Mouse (Mus musculus) lung, adult 10 weeks (tissue): Measurements from ENCODE around the gene Ccrl2. TPM values are rescaled to one million over a fixed set of nuclear protein-coding genes. Genes with fewer than 3 reads are reported as not detected.

ENCODE experiments used
- polyA plus RNA-seq: library from polyadenylated mRNA; stranded (reverse); fragments of 350-450 nt; fragmentation: Illumina TruSeq; extraction: RNeasy Lipid Tissue Mini Kit (QIAGEN cat#74804); gene quantifications from one replicate; pipeline ENCODE4 v1.2.3, GENCODE M21; 2014; ENCODE audit warnings: low read depth, low replicate concordance; ENCODE audit not compliant: insufficient read depth

The Ccrl2 gene
- polyA plus RNA-seq, result 27.7 TPM

GRCm38 (mm10) chr9:111056798-111057543 is at the start of gene Ccrl2:
TSS of gene Ccrl2 (minus strand) at chr9:111057519.

GRCm38 (mm10) chr9:111019022-111019421 is 38.3 kb downstream of the Ccrl2 start, which contains the start of gene Ltf:
TSS of gene Ltf (plus strand) at chr9:111019271.

Other genes with a start within 250 kb of the Ccrl2 start
- not detected for gene Prss44, start 243.5 kb downstream of the Ccrl2 start, polyA plus RNA-seq
- gene Prss43, start 230.8 kb downstream of the Ccrl2 start, polyA plus RNA-seq, result not detected
- gene Prss45, start 222.9 kb downstream of the Ccrl2 start, polyA plus RNA-seq, result not detected
- gene Prss46, start 213.0 kb downstream of the Ccrl2 start, polyA plus RNA-seq, result not detected
- not detected for gene Prss50, start 199.6 kb downstream of the Ccrl2 start, polyA plus RNA-seq
- 20.3 TPM for gene Als2cl, start 177.6 kb downstream of the Ccrl2 start, polyA plus RNA-seq
- 1.9 TPM for gene Tmie, start 177.4 kb downstream of the Ccrl2 start, polyA plus RNA-seq
- not detected for gene Fam240a, start 140.7 kb downstream of the Ccrl2 start, polyA plus RNA-seq
- 1.9 TPM for gene Tdgf1, start 111.4 kb downstream of the Ccrl2 start, polyA plus RNA-seq
- 0.90 TPM for gene Lrrc2, start 106.0 kb downstream of the Ccrl2 start, polyA plus RNA-seq
- 8.7 TPM for gene Rtp3, start 66.9 kb downstream of the Ccrl2 start, polyA plus RNA-seq
- 31.4 TPM for gene Ltf, start 38.2 kb downstream of the Ccrl2 start, polyA plus RNA-seq
- gene Lrrfip2, start 60.1 kb upstream of the Ccrl2 start, polyA plus RNA-seq, result 40.4 TPM
- gene Mlh1, start 214.3 kb upstream of the Ccrl2 start, polyA plus RNA-seq, result 4.9 TPM
- 8.5 TPM for gene Epm2aip1, start 214.4 kb upstream of the Ccrl2 start, polyA plus RNA-seq